Mouse (Mus musculus) neural tube, embryonic 10.5 days (tissue): ENCODE measurements around the gene Corin.

Experiments
- DNase-seq: peaks from one replicate; pipeline ENCODE4 v3.0.0-alpha.2; 2017; ENCODE audit warnings: low spot score; ENCODE audit errors: extremely low spot score

Gene Corin

DNA sequence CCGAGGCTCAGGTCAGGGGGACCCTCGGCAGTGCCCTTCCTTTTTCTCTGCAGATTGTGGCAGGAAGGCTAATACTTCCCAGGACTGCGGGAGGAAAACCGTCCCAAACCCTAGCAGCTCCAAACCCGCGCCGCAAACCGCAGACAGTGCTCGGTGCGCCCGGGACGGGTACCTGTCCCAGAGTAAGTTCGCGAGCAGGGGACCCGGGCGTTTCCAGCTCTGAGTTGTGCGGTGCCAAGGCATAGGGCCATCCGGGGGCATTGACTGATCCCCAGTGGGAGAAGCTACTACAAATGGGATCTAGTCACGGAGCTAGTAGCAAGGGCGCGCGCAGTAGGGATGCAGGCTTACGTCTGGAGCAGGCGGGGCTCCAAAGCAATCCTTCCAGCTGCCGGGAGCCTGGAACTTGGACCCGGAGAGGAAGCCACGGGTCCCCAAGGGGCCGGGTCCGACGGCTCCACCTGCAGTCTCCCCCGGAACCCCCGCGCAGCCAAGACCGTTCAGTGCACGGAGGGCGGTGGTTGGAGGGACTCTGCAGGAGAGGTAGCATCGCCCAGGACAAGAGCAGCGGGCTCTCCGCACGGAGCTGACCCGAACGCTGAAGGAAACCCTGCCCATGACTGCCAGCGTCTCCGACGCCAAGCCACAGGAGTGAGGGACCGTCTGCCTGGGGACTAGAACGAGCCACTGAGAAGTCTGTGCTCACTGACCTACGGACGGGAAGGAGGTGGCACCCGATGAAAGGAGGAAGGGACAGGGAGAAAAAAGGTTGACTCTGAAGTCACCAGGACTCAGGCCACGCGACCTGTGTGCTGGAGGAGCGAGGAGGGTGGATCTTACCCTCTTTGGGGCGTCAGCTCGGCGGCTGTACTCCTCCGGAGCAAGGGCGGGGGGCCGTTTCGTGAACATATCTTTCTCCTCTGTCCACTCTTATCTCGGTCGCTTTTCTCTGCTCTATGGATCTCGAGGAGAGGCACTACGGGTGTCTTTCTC is at the start of gene Corin:
Gene Corin (minus strand): TSS at position 943 of the 993 bp plus-strand sequence.
- DNase-seq, result peak; percentile 54

- DNase-seq, result no peak
Observed at GRCm38 (mm10) chr5:72551209-72551608, 46.9 kb upstream of the Corin start.

- DNase-seq, result no peak
Observed at GRCm38 (mm10) chr5:72528896-72529295, 24.6 kb upstream of the Corin start.

DNA sequence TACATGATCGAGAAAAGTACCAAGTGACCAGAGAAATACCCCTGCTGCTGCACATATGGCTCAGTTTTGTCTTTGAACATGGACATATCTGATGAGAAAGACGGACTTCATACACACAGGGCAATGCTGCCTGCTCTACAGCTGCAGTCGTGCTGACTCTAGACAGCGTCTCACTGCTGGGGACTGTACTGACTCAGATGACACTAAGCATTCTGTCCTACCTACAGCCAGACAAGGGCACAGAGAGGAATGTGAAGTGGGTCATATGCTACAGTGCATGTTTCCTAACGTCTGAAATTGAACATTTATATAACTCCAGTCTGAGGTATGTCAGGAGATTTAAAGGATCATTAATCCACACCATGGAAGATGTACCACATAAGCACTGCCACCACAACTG is 9.5 kb upstream of the Corin start:
- DNase-seq, result no peak

- peak; percentile 15 for DNase-seq
Observed at GRCm38 (mm10) chr5:72505740-72506139, 1.5 kb upstream of the Corin start.

DNA sequence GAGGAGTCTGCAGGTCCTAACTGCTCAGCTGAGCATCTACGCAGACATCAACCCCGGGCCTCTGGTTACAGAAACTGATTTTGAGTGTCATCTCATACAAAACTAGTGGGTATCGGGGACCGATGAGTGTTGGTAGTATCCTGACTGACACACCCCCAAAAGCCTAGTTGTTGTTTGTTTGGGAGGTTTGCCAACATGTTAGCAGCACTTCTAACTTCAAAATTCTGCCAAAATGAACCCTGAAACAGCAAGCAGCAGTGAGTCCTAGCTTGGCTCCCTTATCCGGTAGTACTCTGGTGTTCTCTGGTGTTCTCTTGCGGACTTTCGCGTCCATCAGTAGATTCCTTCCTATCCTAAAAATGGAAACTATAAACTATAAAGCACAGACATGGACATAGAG is 1.5 kb downstream of the Corin start:
- no peak for DNase-seq

GRCm38 (mm10) chr5:72501763-72502162 is 2.5 kb downstream of the Corin start:
- peak; percentile 12 for DNase-seq

DNA sequence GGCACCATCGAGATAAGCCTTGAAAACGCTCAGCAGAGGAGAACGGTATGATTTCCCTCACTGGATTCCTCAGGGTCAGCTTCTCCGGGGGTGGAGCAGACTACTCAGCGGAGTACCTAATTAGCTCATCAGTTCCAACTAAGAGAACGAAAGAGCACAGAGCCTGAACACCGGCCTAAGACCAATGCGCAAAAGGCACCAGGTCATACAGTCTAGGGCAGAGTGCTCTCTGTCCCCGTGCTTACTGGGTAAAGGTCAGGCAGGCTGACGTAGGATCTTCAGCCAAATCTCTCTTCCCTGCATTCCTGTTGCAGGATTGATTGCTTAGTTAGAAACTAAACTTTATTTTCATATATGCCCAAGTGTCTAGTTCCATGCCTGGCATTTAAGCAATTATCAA is 6.0 kb downstream of the Corin start:
- DNase-seq, result no peak

DNA sequence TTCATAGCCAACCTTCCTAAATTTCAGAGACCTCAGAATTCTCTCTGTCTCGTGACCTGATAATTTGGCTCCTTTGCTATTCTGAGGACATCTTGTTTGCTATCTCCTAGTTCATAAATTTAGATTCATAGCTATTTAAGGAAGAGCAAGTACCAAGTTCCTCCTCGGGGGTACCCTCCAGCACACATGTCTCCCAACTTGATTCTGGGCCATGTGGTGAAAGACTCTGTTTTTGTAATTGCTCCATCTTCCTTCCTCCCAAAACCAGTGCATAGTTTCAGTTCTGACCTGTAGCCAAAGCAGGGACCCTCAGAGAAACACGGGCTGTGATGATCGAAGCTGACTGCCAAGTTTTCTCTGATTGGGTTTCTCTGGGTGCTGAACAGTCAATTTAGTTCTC is 7.5 kb downstream of the Corin start:
- no peak for DNase-seq

GRCm38 (mm10) chr5:72493906-72494305 is 10.4 kb downstream of the Corin start:
- DNase-seq, result no peak

DNA sequence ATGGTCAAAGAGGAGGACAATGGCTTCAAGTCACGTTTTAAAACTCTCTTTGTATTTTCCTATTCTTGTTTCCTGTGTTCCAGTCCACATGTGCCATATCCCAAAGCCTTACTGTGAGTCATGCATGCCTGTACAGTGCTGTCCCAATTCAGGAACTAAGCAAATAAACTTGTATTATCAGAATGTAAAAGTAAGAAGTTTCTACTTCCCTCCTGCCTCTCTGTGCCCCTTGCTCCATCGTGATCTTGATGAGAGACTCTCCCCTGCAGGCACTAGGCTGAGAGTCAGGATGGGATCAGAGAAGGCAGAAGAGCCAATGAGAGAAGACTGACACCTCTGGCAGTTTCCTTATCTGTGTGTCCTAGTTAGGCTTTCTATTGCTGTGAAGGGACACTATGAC is 13.0 kb downstream of the Corin start:
- no peak for DNase-seq

- DNase-seq, result peak; percentile 48
Observed at GRCm38 (mm10) chr5:72480456-72480855, 23.8 kb downstream of the Corin start.

GRCm38 (mm10) chr5:72472317-72473009 is 31.8 kb downstream of the Corin start:
- DNase-seq, result no peak

GRCm38 (mm10) chr5:72471746-72472145 is 32.5 kb downstream of the Corin start:
- DNase-seq, result no peak

DNA sequence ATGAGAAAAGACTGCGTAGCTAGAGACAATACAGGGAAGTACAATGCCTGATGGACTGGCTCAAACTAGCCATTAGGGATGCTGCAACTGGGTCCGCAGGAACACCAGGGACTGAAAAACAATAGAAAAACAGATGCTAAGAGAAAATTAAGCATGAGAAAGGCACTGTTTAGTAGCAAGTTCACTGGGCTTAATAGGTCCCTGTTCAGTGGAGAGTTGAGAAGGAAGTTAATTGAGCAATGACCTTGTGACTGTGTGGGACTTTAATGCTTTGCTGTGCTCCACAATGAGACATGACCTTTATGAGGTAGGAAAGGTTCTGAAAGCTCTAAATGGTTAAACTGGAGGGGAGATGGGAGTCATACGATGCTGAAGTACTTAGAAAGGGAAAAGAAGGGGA is 39.3 kb downstream of the Corin start:
- DNase-seq, result no peak

DNA sequence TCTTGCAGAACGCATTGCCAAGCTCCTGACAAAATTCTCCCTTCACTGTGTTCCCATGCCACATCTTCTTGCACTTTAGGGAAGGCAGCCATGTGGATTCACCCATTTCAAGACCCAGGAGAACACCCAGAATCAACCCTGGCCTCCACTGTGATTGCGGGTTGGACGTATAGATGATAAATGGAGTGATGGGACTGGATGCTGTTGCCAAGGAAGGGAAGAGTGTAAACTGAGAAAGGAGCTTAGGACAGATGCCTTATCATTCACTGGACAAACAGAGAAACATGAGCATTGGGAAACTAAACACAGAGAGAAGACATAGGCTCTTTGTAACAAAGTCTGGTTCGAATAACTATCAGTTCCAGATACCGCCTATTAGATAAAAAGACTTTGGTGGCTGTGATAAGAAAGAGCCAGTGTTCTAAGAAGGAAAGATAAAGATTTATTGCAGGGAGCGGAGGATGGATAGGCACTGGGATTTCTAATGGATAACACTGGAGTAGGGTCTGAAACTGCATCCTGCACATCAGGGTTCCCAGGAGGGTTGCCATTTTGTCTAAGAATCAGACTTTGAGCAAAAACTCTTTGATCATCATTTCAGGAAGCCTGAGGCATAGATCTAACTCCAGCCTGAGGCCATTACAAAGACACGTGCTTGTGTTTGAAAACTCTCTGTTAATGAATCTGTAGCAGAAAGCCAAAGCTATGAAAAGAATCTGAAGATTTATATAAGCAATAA is 44.7 kb downstream of the Corin start:
- no peak for DNase-seq

GRCm38 (mm10) chr5:72453690-72454089 is 50.6 kb downstream of the Corin start:
- DNase-seq, result no peak

GRCm38 (mm10) chr5:72453176-72453575 is 51.1 kb downstream of the Corin start:
- DNase-seq, result no peak

- DNase-seq, result no peak
Observed at GRCm38 (mm10) chr5:72452750-72453149, 51.5 kb downstream of the Corin start.

GRCm38 (mm10) chr5:72448846-72449245 is 55.4 kb downstream of the Corin start:
- no peak for DNase-seq

GRCm38 (mm10) chr5:72446104-72446503 is 58.2 kb downstream of the Corin start:
- DNase-seq, result no peak

GRCm38 (mm10) chr5:72443946-72444345 is 60.3 kb downstream of the Corin start:
- DNase-seq, result no peak
